Mouse (Mus musculus): ENCODE results near the gene Aspdh. TPM values are rescaled to one million over a fixed set of nuclear protein-coding genes. Genes with fewer than 3 reads are reported as not detected.

The Aspdh gene
- total and polyA plus RNA-seq, 2 experiments from 2014 or later: 3.1 to 15.5 TPM

- DNase-seq (ENCODE audit: low spot score): no peak
- H3K9ac ChIP-seq (replicated peaks; ENCODE audit: low read length): no peak overlapping the region
These were observed 17.7 kb downstream of the Aspdh start for GRCm38 (mm10) chr7:44482836-44483435.

GRCm38 (mm10) chr7:44484109-44484508 lies 18.9 kb downstream of the Aspdh start:
- TF ChIP-seq CTCF (IDR thresholded peaks at IDR 0.05; ENCODE audit: low read depth): no peak
- 100% methylated on average over 1 of the region's 1 CpGs for WGBS
- Histone ChIP-seq H3K27me3 (ENCODE audit: insufficient read depth, low read length) (0 out of 2 replicates have a peak, but pooled peaks cover 4% of the 10 kb centered on the region), H3K4me2 (ENCODE audit: low read depth, low read length) (no peak overlapping the region), H3K27ac (no peak overlapping the region), H3K4me3 (ENCODE audit: low read length) (no peak overlapping the region), H3K9me3 (ENCODE audit: low read length) (no peaks in the 10 kb centered on the region), H3K4me1 (ENCODE audit: insufficient read depth, low read length) (no peaks in the 10 kb centered on the region), H3K36me3 (ENCODE audit: insufficient read depth, low read length) (0 out of 2 replicates have a peak, but pooled peaks cover 7% of the 10 kb centered on the region), H3K9ac (replicated peaks; ENCODE audit: low read length) (no peak overlapping the region)
- ATAC-seq: no peak
- no peak for DNase-seq (ENCODE audit: low spot score)

More at GRCm38 (mm10) chr7:44482836-44483435, 17.7 kb downstream of the Aspdh start:
- no peaks in the 10 kb centered on the region for H3K9me3 ChIP-seq (ENCODE audit: low read length)
- no peaks in the 10 kb centered on the region for H3K36me3 ChIP-seq (ENCODE audit: insufficient read depth, low read length)
- 0 out of 2 replicates have a peak, but pooled peaks cover 4% of the 10 kb centered on the region for H3K27me3 ChIP-seq (ENCODE audit: insufficient read depth, low read length)
- no peak overlapping the region for H3K4me2 ChIP-seq (ENCODE audit: low read depth, low read length)
- H3K4me3 ChIP-seq (ENCODE audit: low read length): no peak overlapping the region
- no peaks in the 10 kb centered on the region for H3K4me1 ChIP-seq (ENCODE audit: insufficient read depth, low read length)
- no peak for ATAC-seq
- H3K27ac ChIP-seq: no peak overlapping the region
- TF ChIP-seq CTCF (IDR thresholded peaks at IDR 0.05; ENCODE audit: low read depth): no peak
- 78% methylated on average over 3 of the region's 3 CpGs for WGBS

- DNase-seq (ENCODE audit: low spot score) (peak; percentile 91), ATAC-seq (peak; percentile 86)
- TF ChIP-seq CTCF (IDR thresholded peaks at IDR 0.05; ENCODE audit: low read depth): peak; percentile 100
- Histone ChIP-seq H3K27ac (no peak overlapping the region), H3K4me3 (ENCODE audit: low read length) (no peak overlapping the region), H3K27me3 (ENCODE audit: insufficient read depth, low read length) (no peaks in the 10 kb centered on the region), H3K4me2 (ENCODE audit: low read depth, low read length) (no peak overlapping the region), H3K9ac (replicated peaks; ENCODE audit: low read length) (no peak overlapping the region), H3K36me3 (ENCODE audit: insufficient read depth, low read length) (peaks cover 13% of the 10 kb centered on the region; the same call in 1 of the 2 replicates), H3K4me1 (ENCODE audit: insufficient read depth, low read length) (no peaks in the 10 kb centered on the region), H3K9me3 (ENCODE audit: low read length) (no peaks in the 10 kb centered on the region)
- WGBS: 43% methylated on average over 5 of the region's 5 CpGs
These were observed 19.8 kb downstream of the Aspdh start for GRCm38 (mm10) chr7:44484841-44485571.

- Histone ChIP-seq H3K9ac (replicated peaks; ENCODE audit: low read length) (no peak overlapping the region), H3K27me3 (ENCODE audit: insufficient read depth, low read length) (no peaks in the 10 kb centered on the region), H3K27ac (no peak overlapping the region), H3K36me3 (ENCODE audit: insufficient read depth, low read length) (peaks cover 20% of the 10 kb centered on the region; the same call in 1 of the 2 replicates), H3K4me1 (ENCODE audit: insufficient read depth, low read length) (no peaks in the 10 kb centered on the region), H3K4me3 (ENCODE audit: low read length) (no peak overlapping the region), H3K4me2 (ENCODE audit: low read depth, low read length) (no peak overlapping the region), H3K9me3 (ENCODE audit: low read length) (no peaks in the 10 kb centered on the region)
- ATAC-seq (no peak), DNase-seq (ENCODE audit: low spot score) (no peak)
- 73% methylated on average over 7 of the region's 7 CpGs for WGBS
- TF ChIP-seq CTCF (IDR thresholded peaks at IDR 0.05; ENCODE audit: low read depth): no peak
These were observed 20.5 kb downstream of the Aspdh start for GRCm38 (mm10) chr7:44485572-44486195.

- H3K9ac ChIP-seq (replicated peaks; ENCODE audit: low read length): no peak overlapping the region
- H3K36me3 ChIP-seq (ENCODE audit: insufficient read depth, low read length): peaks cover 33% of the 10 kb centered on the region
- no peak overlapping the region for H3K4me3 ChIP-seq (ENCODE audit: low read length)
- DNase-seq (ENCODE audit: low spot score) (no peak), ATAC-seq (peak; percentile 19)
- no peaks in the 10 kb centered on the region for H3K9me3 ChIP-seq (ENCODE audit: low read length)
- no peaks in the 10 kb centered on the region for H3K27me3 ChIP-seq (ENCODE audit: insufficient read depth, low read length)
- H3K4me2 ChIP-seq (ENCODE audit: low read depth, low read length): no peak overlapping the region
- no peaks in the 10 kb centered on the region for H3K4me1 ChIP-seq (ENCODE audit: insufficient read depth, low read length)
- 55% methylated on average over 13 of the region's 13 CpGs for WGBS
- TF ChIP-seq CTCF (IDR thresholded peaks at IDR 0.05; ENCODE audit: low read depth): no peak
- no peak overlapping the region for H3K27ac ChIP-seq
These were observed 21.9 kb downstream of the Aspdh start for GRCm38 (mm10) chr7:44486927-44487575.

GRCm38 (mm10) chr7:44487936-44488335 lies 22.7 kb downstream of the Aspdh start:
- Histone ChIP-seq H3K4me3 (ENCODE audit: low read length) (no peak overlapping the region), H3K27ac (no peak overlapping the region), H3K27me3 (ENCODE audit: insufficient read depth, low read length) (no peaks in the 10 kb centered on the region), H3K4me1 (ENCODE audit: insufficient read depth, low read length) (no peaks in the 10 kb centered on the region), H3K9me3 (ENCODE audit: low read length) (no peaks in the 10 kb centered on the region), H3K36me3 (ENCODE audit: insufficient read depth, low read length) (peaks cover 40% of the 10 kb centered on the region), H3K4me2 (ENCODE audit: low read depth, low read length) (no peak overlapping the region), H3K9ac (replicated peaks; ENCODE audit: low read length) (no peak overlapping the region)
- 82% methylated on average over 7 of the region's 7 CpGs for WGBS
- TF ChIP-seq CTCF (IDR thresholded peaks at IDR 0.05; ENCODE audit: low read depth): no peak
- DNase-seq (ENCODE audit: low spot score) (peak; percentile 0), ATAC-seq (no peak)
